Mouse (Mus musculus): Measurements from ENCODE around the gene Tbxas1.

Gene Tbxas1

GRCm38 (mm10) chr6:38997838-38998237, 122.6 kb downstream of the Tbxas1 start:
- no peak for DNase-seq (ENCODE audit: low spot score in 2 of 2)

GRCm38 (mm10) chr6:39003126-39003525, 127.9 kb downstream of the Tbxas1 start:
- DNase-seq (ENCODE audit: low spot score in 2 of 2) = no peak

GRCm38 (mm10) chr6:39004003-39004473, 128.8 kb downstream of the Tbxas1 start:
- DNase-seq (ENCODE audit: low spot score in 2 of 2) = no peak

- DNase-seq (ENCODE audit: low spot score in 2 of 2) = no peak
Measured at GRCm38 (mm10) chr6:39005267-39005944, 130.2 kb downstream of the Tbxas1 start.

- DNase-seq (ENCODE audit: low spot score in 2 of 2) = no peak
Measured at GRCm38 (mm10) chr6:39005945-39006572, 130.9 kb downstream of the Tbxas1 start.

- no peak for DNase-seq (ENCODE audit: low spot score in 2 of 2)
Measured at GRCm38 (mm10) chr6:39007223-39007622, 132.0 kb downstream of the Tbxas1 start.

GRCm38 (mm10) chr6:39008116-39008515, 132.9 kb downstream of the Tbxas1 start:
- no peak for DNase-seq (ENCODE audit: low spot score in 2 of 2)

GRCm38 (mm10) chr6:39013034-39013832, 138.0 kb downstream of the Tbxas1 start:
- no peak for DNase-seq (ENCODE audit: low spot score in 2 of 2)

- DNase-seq (ENCODE audit: low spot score in 2 of 2) = no peak
Measured at GRCm38 (mm10) chr6:39017942-39018341, 142.7 kb downstream of the Tbxas1 start.

- no peak for DNase-seq (ENCODE audit: low spot score in 2 of 2)
Measured at GRCm38 (mm10) chr6:39018805-39019204, 143.6 kb downstream of the Tbxas1 start.

- no peak for DNase-seq (ENCODE audit: low spot score in 2 of 2)
Measured at GRCm38 (mm10) chr6:39019219-39019618, 144.0 kb downstream of the Tbxas1 start.

- no peak for DNase-seq (ENCODE audit: low spot score in 2 of 2)
Measured at GRCm38 (mm10) chr6:39021909-39022308, 146.7 kb downstream of the Tbxas1 start.

GRCm38 (mm10) chr6:39022461-39023181, 147.4 kb downstream of the Tbxas1 start:
- DNase-seq (ENCODE audit: low spot score in 2 of 2) = no peak

- DNase-seq (ENCODE audit: low spot score in 2 of 2) = no peak
Measured at GRCm38 (mm10) chr6:39024631-39025030, 149.4 kb downstream of the Tbxas1 start.

GRCm38 (mm10) chr6:39025038-39025437, 149.8 kb downstream of the Tbxas1 start:
- DNase-seq (ENCODE audit: low spot score in 2 of 2) = no peak

GRCm38 (mm10) chr6:39030714-39031113, 155.5 kb downstream of the Tbxas1 start:
- DNase-seq (ENCODE audit: low spot score in 2 of 2) = no peak

GRCm38 (mm10) chr6:39033676-39034075, 158.5 kb downstream of the Tbxas1 start:
- DNase-seq (ENCODE audit: low spot score in 2 of 2) = no peak

GRCm38 (mm10) chr6:39035039-39035438, 159.8 kb downstream of the Tbxas1 start:
- DNase-seq (ENCODE audit: low spot score in 2 of 2) = no peak

- DNase-seq (ENCODE audit: low spot score in 2 of 2) = no peak
Measured at GRCm38 (mm10) chr6:39036204-39036603, 161.0 kb downstream of the Tbxas1 start.

GRCm38 (mm10) chr6:39040451-39040850, 165.2 kb downstream of the Tbxas1 start:
- no peak for DNase-seq (ENCODE audit: low spot score in 2 of 2)

GRCm38 (mm10) chr6:39049141-39049540, 173.9 kb downstream of the Tbxas1 start:
- no peak for DNase-seq (ENCODE audit: low spot score in 2 of 2)

- no peak for DNase-seq (ENCODE audit: low spot score in 2 of 2)
Measured at GRCm38 (mm10) chr6:39050836-39051235, 175.6 kb downstream of the Tbxas1 start.

Data from urinary bladder, postnatal 36 days (tissue).